In genomic region chr5:45449831-45450716, GRCm38 (mm10) we compare ENCODE assay signal across 8 mouse cellular contexts. TPM values are rescaled to one million over a fixed set of nuclear protein-coding genes. Genes with fewer than 3 reads are reported as not detected.
DNase-seq lines count a peak whose midpoint lies in the region; ATAC-seq and TF ChIP-seq lines count a peak whose summit lies in the region.

Gene Qdpr, minus strand, starts transcription at chr5:45450236.

- peaks cover 2% of the 10 kb centered on the region; the same call in 1 of the 2 replicates for H3K4me1 ChIP-seq in bone marrow, adult 2 months (ENCODE audit: control insufficient read depth, insufficient read depth, low read length)
- H3K4me1 ChIP-seq in embryonic facial prominence, embryonic 15.5 days: peaks cover 16% of the 10 kb centered on the region
- peaks cover 11% of the 10 kb centered on the region for H3K4me1 ChIP-seq in limb, embryonic 14.5 days (ENCODE audit: control insufficient read depth, insufficient read depth, low read length)
- peaks cover 13% of the 10 kb centered on the region for H3K4me1 ChIP-seq in midbrain, postnatal 0 days (ENCODE audit: insufficient read depth, low read length)

- peak; percentile 99 for ATAC-seq in embryonic facial prominence, embryonic 15.5 days (ENCODE audit: insufficient number of reproducible peaks, low FRiP score, low TSS enrichment, low read depth)
- ATAC-seq in limb, embryonic 14.5 days (ENCODE audit: low FRiP score, low read depth): peak; percentile 99
- peak; percentile 99 for ATAC-seq in midbrain, postnatal 0 days (ENCODE audit: low FRiP score)

- no peak for TF ChIP-seq CTCF in bone marrow, adult 2 months (IDR thresholded peaks at IDR 0.05; ENCODE audit: control insufficient read depth, insufficient read depth, low read length)
- no peak; the same call in 1 of the 2 replicates for TF ChIP-seq CTCF in midbrain, postnatal 0 days (IDR thresholded peaks at IDR 0.05)

- peak within 1 kb of the TSS; percentile 60 for H3K4me3 ChIP-seq in bone marrow, adult 2 months (replicated peaks; ENCODE audit: control insufficient read depth, low read depth, low read length)
- peak within 1 kb of the TSS; percentile 62 for H3K4me3 ChIP-seq in embryonic facial prominence, embryonic 15.5 days (replicated peaks)
- H3K4me3 ChIP-seq in limb, embryonic 14.5 days (replicated peaks; ENCODE audit: low read length): peak within 1 kb of the TSS; percentile 60
- peak within 1 kb of the TSS; percentile 71 for H3K4me3 ChIP-seq in midbrain, postnatal 0 days (ENCODE audit: low read depth, low read length)

- DNase-seq in 416B (ENCODE audit: low read depth): peak; percentile 100
- DNase-seq in heart, adult 8-10 months (ENCODE audit: low spot score): peak; percentile 96
- peak; percentile 99 for DNase-seq in kidney, adult 9 months
- peak; percentile 100 for DNase-seq in limb, embryonic 14.5 days (ENCODE audit: low spot score)
- DNase-seq in midbrain, postnatal 0 days (ENCODE audit: low spot score): peak; percentile 99
- DNase-seq in spleen, postnatal 14 days (ENCODE audit: low spot score in 2 of 2): peak; percentile 83 to 88

- peak within 1 kb of the TSS; percentile 58 for H3K27ac ChIP-seq in bone marrow, adult 2 months (ENCODE audit: control insufficient read depth, insufficient read depth, low read depth, low read length, poor library complexity)
- peak within 1 kb of the TSS; percentile 71 for H3K27ac ChIP-seq in embryonic facial prominence, embryonic 15.5 days (replicated peaks)
- peak within 1 kb of the TSS; percentile 40 for H3K27ac ChIP-seq in limb, embryonic 14.5 days (replicated peaks; ENCODE audit: low read depth, low read length)
- H3K27ac ChIP-seq in midbrain, postnatal 0 days (ENCODE audit: low read depth, low read length): peak within 1 kb of the TSS; percentile 64

- H3K9me3 ChIP-seq in embryonic facial prominence, embryonic 15.5 days (replicated peaks): no peaks in the 10 kb centered on the region
- no peaks in the 10 kb centered on the region for H3K9me3 ChIP-seq in limb, embryonic 14.5 days (ENCODE audit: control insufficient read depth, low read length)
- no peaks in the 10 kb centered on the region for H3K9me3 ChIP-seq in midbrain, postnatal 0 days (ENCODE audit: low read length)

- peak; percentile 57; the same call in 1 of the 2 replicates for TF ChIP-seq POLR2A in bone marrow, adult 2 months (IDR thresholded peaks at IDR 0.05; ENCODE audit: borderline replicate concordance, control insufficient read depth, low read depth, low read length)
- TF ChIP-seq POLR2A in limb, embryonic 14.5 days (IDR thresholded peaks at IDR 0.05; ENCODE audit: borderline replicate concordance, extremely low read depth, insufficient read depth, insufficient read length): peak; percentile 69; the same call in 1 of the 2 replicates

- no peaks in the 10 kb centered on the region for H3K27me3 ChIP-seq in embryonic facial prominence, embryonic 15.5 days
- H3K27me3 ChIP-seq in limb, embryonic 14.5 days (ENCODE audit: control insufficient read depth, insufficient read depth, low read length): no peaks in the 10 kb centered on the region
- H3K27me3 ChIP-seq in midbrain, postnatal 0 days (ENCODE audit: insufficient read depth, low read length): no peaks in the 10 kb centered on the region

- H3K36me3 ChIP-seq in embryonic facial prominence, embryonic 15.5 days: no peaks in the 10 kb centered on the region
- no peaks in the 10 kb centered on the region for H3K36me3 ChIP-seq in limb, embryonic 14.5 days (ENCODE audit: control insufficient read depth, insufficient read depth, low read length)
- H3K36me3 ChIP-seq in midbrain, postnatal 0 days (ENCODE audit: insufficient read depth, low read length): no peaks in the 10 kb centered on the region

- WGBS in bone marrow, adult 2 months: under 1% methylated on average over 70 of the region's 70 CpGs
- WGBS in embryonic facial prominence, embryonic 15.5 days: under 1% methylated on average over 69 of the region's 70 CpGs
- WGBS in limb, embryonic 14.5 days: under 1% methylated on average over 53 of the region's 70 CpGs
- under 1% methylated on average over 70 of the region's 70 CpGs for WGBS in midbrain, postnatal 0 days

- peak within 1 kb of the TSS; percentile 56 for H3K9ac ChIP-seq in embryonic facial prominence, embryonic 15.5 days
- H3K9ac ChIP-seq in limb, embryonic 14.5 days (ENCODE audit: low read depth, low read length, severe bottlenecking): peak within 1 kb of the TSS; percentile 72
- H3K9ac ChIP-seq in midbrain, postnatal 0 days (replicated peaks; ENCODE audit: low read length, poor library complexity, severe bottlenecking): peak within 1 kb of the TSS; percentile 69

- peak within 1 kb of the TSS; percentile 86 for H3K4me2 ChIP-seq in embryonic facial prominence, embryonic 15.5 days (replicated peaks)
- peak within 1 kb of the TSS; percentile 85 for H3K4me2 ChIP-seq in limb, embryonic 14.5 days (replicated peaks; ENCODE audit: low read depth, low read length, severe bottlenecking)
- H3K4me2 ChIP-seq in midbrain, postnatal 0 days (ENCODE audit: low read depth, low read length, poor library complexity, severe bottlenecking): peak within 1 kb of the TSS; percentile 95

RNA-seq across cellular contexts. Expression of gene Qdpr, which starts in this region (rescaled TPM):
- polyA plus RNA-seq in bone marrow, adult 2 months (2011; ENCODE audit: insufficient read depth, insufficient read length, low replicate concordance, missing spikeins): 25.8 and 27.6 TPM in 2 replicates
- 122 and 126 TPM in 2 replicates for polyA plus RNA-seq in embryonic facial prominence, embryonic 15.5 days (2015; fragmentation: Nextera tagmentation; extraction: Ambion mirVana)
- 10 to 100 TPM; 82.6 to 94.5 (median 91.0) TPM for total RNA-seq in heart, adult 8-10 months (2022)
- 60.0 and 64.5 TPM in 2 replicates for polyA plus RNA-seq in limb, embryonic 14.5 days (2012; rRNA removed)
- polyA plus RNA-seq in limb, embryonic 14.5 days (2014; fragmentation: Nextera tagmentation; extraction: Ambion mirVana): 92.9 and 96.1 TPM in 2 replicates
- 37.3 and 40.0 TPM in 2 replicates for total RNA-seq in midbrain, postnatal 0 days (2014; rRNA removed)
- polyA plus RNA-seq in midbrain, postnatal 0 days (2015; fragmentation: Nextera tagmentation; extraction: Ambion mirVana): 139 and 147 TPM in 2 replicates

Comparison
In these comparisons a context has a peak if more than half of its experiments do, and no peak if none do; other contexts are left out.
1. Peak in every context shown above with its lines: DNase-seq, ATAC-seq, H3K4me3 ChIP-seq and H3K27ac ChIP-seq.